Mouse (Mus musculus): ENCODE measurements around the gene Rasa4.
"Not testable (repeated sequence)": the region's sequence is repeated elsewhere in the genome, so short reads cannot be mapped to it uniquely, and the experiment has no call there.

- TF ChIP-seq POLR2A (IDR thresholded peaks at IDR 0.05; ENCODE audit: low read depth, low read length); CTCF (conservative IDR thresholded peaks at IDR 0.05; ENCODE audit: insufficient read depth, insufficient read length, low read depth, low read length): not testable (repeated sequence)
These were observed 35.2 kb upstream of the Rasa4 start for GRCm38 (mm10) chr5:136048541-136048940.
